In genomic region chr17:34655581-34655991, GRCm38 (mm10) we compare ENCODE assay signal across 8 mouse cellular contexts. TPM values are rescaled to one million over a fixed set of nuclear protein-coding genes. Genes with fewer than 3 reads are reported as not detected.
A peak's percentile ranks its signal among the peaks of the same experiment; 100 is the strongest.
DNase-seq lines count a peak whose midpoint lies in the region; ATAC-seq and TF ChIP-seq lines count a peak whose summit lies in the region.

No protein-coding gene starts in this region.

- peaks cover 37% of the 10 kb centered on the region for H3K4me1 ChIP-seq in midbrain, embryonic 10.5 days
- H3K4me1 ChIP-seq in midbrain, embryonic 11.5 days (ENCODE audit: control insufficient read depth, insufficient read depth, low read length), result 0 out of 2 replicates have a peak, but pooled peaks cover 3% of the 10 kb centered on the region
- peaks cover 35% of the 10 kb centered on the region for H3K4me1 ChIP-seq in heart, embryonic 12.5 days (replicated peaks)
- H3K4me1 ChIP-seq in kidney, embryonic 15.5 days, result peaks cover 31% of the 10 kb centered on the region
- no peaks in the 10 kb centered on the region; the same call in 1 of the 2 replicates for H3K4me1 ChIP-seq in stomach, postnatal 0 days (replicated peaks; ENCODE audit: control insufficient read depth, insufficient read depth)

- no peak overlapping the region for H3K4me3 ChIP-seq in midbrain, embryonic 10.5 days
- H3K4me3 ChIP-seq in midbrain, embryonic 11.5 days (ENCODE audit: low read depth, low read length), result no peak overlapping the region
- H3K4me3 ChIP-seq in heart, embryonic 12.5 days, result no peak overlapping the region
- H3K4me3 ChIP-seq in kidney, embryonic 15.5 days (replicated peaks), result no peak overlapping the region
- H3K4me3 ChIP-seq in stomach, postnatal 0 days (ENCODE audit: low read depth, low read length), result no peak overlapping the region

- H3K4me2 ChIP-seq in midbrain, embryonic 11.5 days, result no peak overlapping the region
- no peak overlapping the region for H3K4me2 ChIP-seq in heart, embryonic 12.5 days
- H3K4me2 ChIP-seq in kidney, embryonic 15.5 days, result no peak overlapping the region
- 0 out of 2 replicates have a peak overlapping the region, but pooled peaks have one; percentile 11 for H3K4me2 ChIP-seq in stomach, postnatal 0 days (replicated peaks; ENCODE audit: low read depth)

- H3K36me3 ChIP-seq in midbrain, embryonic 10.5 days, result peaks cover 52% of the 10 kb centered on the region
- peaks cover 9% of the 10 kb centered on the region for H3K36me3 ChIP-seq in midbrain, embryonic 11.5 days (ENCODE audit: control insufficient read depth, insufficient read depth, low read length)
- peaks cover 38% of the 10 kb centered on the region for H3K36me3 ChIP-seq in heart, embryonic 12.5 days
- H3K36me3 ChIP-seq in kidney, embryonic 15.5 days, result peaks cover 41% of the 10 kb centered on the region
- H3K36me3 ChIP-seq in stomach, postnatal 0 days (ENCODE audit: control insufficient read depth, insufficient read depth, low read length), result peaks cover 11% of the 10 kb centered on the region

- no peaks in the 10 kb centered on the region for H3K9me3 ChIP-seq in midbrain, embryonic 10.5 days (replicated peaks)
- H3K9me3 ChIP-seq in midbrain, embryonic 11.5 days (ENCODE audit: control insufficient read depth, low read length), result no peaks in the 10 kb centered on the region
- H3K9me3 ChIP-seq in heart, embryonic 12.5 days (replicated peaks), result no peaks in the 10 kb centered on the region
- no peaks in the 10 kb centered on the region for H3K9me3 ChIP-seq in kidney, embryonic 15.5 days (replicated peaks)
- H3K9me3 ChIP-seq in stomach, postnatal 0 days (ENCODE audit: control insufficient read depth, low read length), result no peaks in the 10 kb centered on the region

- no peak for ATAC-seq in midbrain, embryonic 11.5 days (ENCODE audit: low FRiP score)
- peak; percentile 80 for ATAC-seq in heart, embryonic 12.5 days (ENCODE audit: insufficient number of reproducible peaks, low FRiP score)
- ATAC-seq in kidney, embryonic 15.5 days (replicated peaks; ENCODE audit: low FRiP score), result peak; percentile 82
- ATAC-seq in stomach, postnatal 0 days (ENCODE audit: low FRiP score, low TSS enrichment), result peak; percentile 82

- H3K9ac ChIP-seq in midbrain, embryonic 11.5 days (ENCODE audit: low read length), result no peak overlapping the region
- H3K9ac ChIP-seq in heart, embryonic 12.5 days, result 0 out of 2 replicates have a peak overlapping the region, but pooled peaks have one; percentile 28
- no peak overlapping the region for H3K9ac ChIP-seq in kidney, embryonic 15.5 days
- H3K9ac ChIP-seq in stomach, postnatal 0 days (ENCODE audit: low read length), result peak overlapping the region; percentile 23; the same call in 1 of the 2 replicates

- TF ChIP-seq EP300 in stomach, postnatal 0 days (optimal IDR thresholded peaks at IDR 0.05), result no peak

- no peak for DNase-seq in midbrain, embryonic 10.5 days (ENCODE audit: low spot score)
- DNase-seq in midbrain, embryonic 11.5 days (ENCODE audit: low spot score, missing footprints), result no peak
- DNase-seq in cerebellum, postnatal 36 days, result peak; percentile 33 to 38
- DNase-seq in lung, postnatal 10 days, result peak; percentile 95
- DNase-seq in stomach, postnatal 0 days (ENCODE audit: low spot score), result peak; percentile 78
- no peak for DNase-seq in spleen, postnatal 4 days (ENCODE audit: low spot score in 2 of 2)

- H3K27me3 ChIP-seq in midbrain, embryonic 10.5 days (ENCODE audit: low read depth, poor library complexity, severe bottlenecking), result peaks cover 21% of the 10 kb centered on the region
- H3K27me3 ChIP-seq in midbrain, embryonic 11.5 days (ENCODE audit: control insufficient read depth, insufficient read depth, low read length), result no peaks in the 10 kb centered on the region
- H3K27me3 ChIP-seq in heart, embryonic 12.5 days (replicated peaks), result peaks cover 21% of the 10 kb centered on the region
- peaks cover 30% of the 10 kb centered on the region for H3K27me3 ChIP-seq in kidney, embryonic 15.5 days
- peaks cover 2% of the 10 kb centered on the region; the same call in 1 of the 2 replicates for H3K27me3 ChIP-seq in stomach, postnatal 0 days (ENCODE audit: control insufficient read depth, insufficient read depth, low read length)

- 73% methylated on average over 4 of the region's 4 CpGs for WGBS in midbrain, embryonic 10.5 days
- 68% methylated on average over 4 of the region's 4 CpGs for WGBS in midbrain, embryonic 11.5 days
- 38% methylated on average over 4 of the region's 4 CpGs for WGBS in heart, embryonic 12.5 days
- WGBS in kidney, embryonic 15.5 days, result 45% methylated on average over 4 of the region's 4 CpGs
- WGBS in stomach, postnatal 0 days, result 21% methylated on average over 3 of the region's 4 CpGs

- H3K27ac ChIP-seq in midbrain, embryonic 10.5 days (replicated peaks), result peak overlapping the region; percentile 3; the same call in 1 of the 2 replicates
- H3K27ac ChIP-seq in midbrain, embryonic 11.5 days (ENCODE audit: low read depth, low read length), result no peak overlapping the region
- peak overlapping the region; percentile 52 for H3K27ac ChIP-seq in heart, embryonic 12.5 days (ENCODE audit: poor library complexity, severe bottlenecking)
- H3K27ac ChIP-seq in kidney, embryonic 15.5 days, result peak overlapping the region; percentile 54
- H3K27ac ChIP-seq in stomach, postnatal 0 days (replicated peaks), result peak overlapping the region; percentile 86

- TF ChIP-seq CTCF in stomach, postnatal 0 days (IDR thresholded peaks at IDR 0.05; ENCODE audit: low read depth), result peak; percentile 68

RNA-seq across cellular contexts. Expression of gene Atf6b, which starts 8.6 kb away (rescaled TPM):
- polyA plus RNA-seq in midbrain, embryonic 10.5 days (2016; fragmentation: Nextera tagmentation; extraction: Ambion mirVana), result 111 and 123 TPM in 2 replicates
- 68.2 and 77.6 TPM in 2 replicates for polyA plus RNA-seq in midbrain, embryonic 11.5 days (2014; fragmentation: Nextera tagmentation; extraction: Ambion mirVana)
- 63.2 and 67.0 TPM in 2 replicates for polyA plus RNA-seq in heart, embryonic 12.5 days (2016; fragmentation: Nextera tagmentation; extraction: Ambion mirVana)
- 86.2 and 98.2 TPM in 2 replicates for polyA plus RNA-seq in kidney, embryonic 15.5 days (2015; fragmentation: Nextera tagmentation; extraction: Ambion mirVana)
- 35.4 and 39.3 TPM in 2 replicates for polyA plus RNA-seq in stomach, postnatal 0 days (2015; fragmentation: Nextera tagmentation; extraction: Ambion mirVana)

RNA-seq across cellular contexts. Expression of gene Fkbpl, which starts 11.0 kb away (rescaled TPM):
- polyA plus RNA-seq in midbrain, embryonic 10.5 days (2016; fragmentation: Nextera tagmentation; extraction: Ambion mirVana), result 16.8 and 18.9 TPM in 2 replicates
- 14.4 and 15.1 TPM in 2 replicates for polyA plus RNA-seq in midbrain, embryonic 11.5 days (2014; fragmentation: Nextera tagmentation; extraction: Ambion mirVana)
- polyA plus RNA-seq in heart, embryonic 12.5 days (2016; fragmentation: Nextera tagmentation; extraction: Ambion mirVana), result 10.2 and 11.1 TPM in 2 replicates
- polyA plus RNA-seq in kidney, embryonic 15.5 days (2015; fragmentation: Nextera tagmentation; extraction: Ambion mirVana), result 17.2 and 18.4 TPM in 2 replicates
- 12.4 and 12.8 TPM in 2 replicates for polyA plus RNA-seq in stomach, postnatal 0 days (2015; fragmentation: Nextera tagmentation; extraction: Ambion mirVana)

RNA-seq across cellular contexts. Expression of gene Tnxb, which starts 14.7 kb away (rescaled TPM):
- not detected in 2 replicates for polyA plus RNA-seq in midbrain, embryonic 10.5 days (2016; fragmentation: Nextera tagmentation; extraction: Ambion mirVana)
- 0.03 and 0.05 TPM in 2 replicates for polyA plus RNA-seq in midbrain, embryonic 11.5 days (2014; fragmentation: Nextera tagmentation; extraction: Ambion mirVana)
- polyA plus RNA-seq in heart, embryonic 12.5 days (2016; fragmentation: Nextera tagmentation; extraction: Ambion mirVana), result 0.77 and 0.98 TPM in 2 replicates
- polyA plus RNA-seq in kidney, embryonic 15.5 days (2015; fragmentation: Nextera tagmentation; extraction: Ambion mirVana), result 0.35 and 0.75 TPM in 2 replicates
- 1.9 and 2.4 TPM in 2 replicates for polyA plus RNA-seq in stomach, postnatal 0 days (2015; fragmentation: Nextera tagmentation; extraction: Ambion mirVana)

RNA-seq across cellular contexts. Expression of gene Prrt1, which starts 26.3 kb away (rescaled TPM):
- 0.54 and 1.2 TPM in 2 replicates for polyA plus RNA-seq in midbrain, embryonic 10.5 days (2016; fragmentation: Nextera tagmentation; extraction: Ambion mirVana)
- polyA plus RNA-seq in midbrain, embryonic 11.5 days (2014; fragmentation: Nextera tagmentation; extraction: Ambion mirVana), result 1.8 and 2.4 TPM in 2 replicates
- 0.17 TPM in 1 of 2 replicates, not detected in the other for polyA plus RNA-seq in heart, embryonic 12.5 days (2016; fragmentation: Nextera tagmentation; extraction: Ambion mirVana)
- 0.24 and 0.35 TPM in 2 replicates for polyA plus RNA-seq in kidney, embryonic 15.5 days (2015; fragmentation: Nextera tagmentation; extraction: Ambion mirVana)
- 0.44 and 0.67 TPM in 2 replicates for polyA plus RNA-seq in stomach, postnatal 0 days (2015; fragmentation: Nextera tagmentation; extraction: Ambion mirVana)

RNA-seq across cellular contexts. Expression of gene Ppt2, which starts 27.3 kb away (rescaled TPM):
- polyA plus RNA-seq in midbrain, embryonic 10.5 days (2016; fragmentation: Nextera tagmentation; extraction: Ambion mirVana), result 22.5 and 23.6 TPM in 2 replicates
- polyA plus RNA-seq in midbrain, embryonic 11.5 days (2014; fragmentation: Nextera tagmentation; extraction: Ambion mirVana), result 25.8 and 26.4 TPM in 2 replicates
- polyA plus RNA-seq in heart, embryonic 12.5 days (2016; fragmentation: Nextera tagmentation; extraction: Ambion mirVana), result 28.9 TPM in 2 replicates
- 36.5 and 39.1 TPM in 2 replicates for polyA plus RNA-seq in kidney, embryonic 15.5 days (2015; fragmentation: Nextera tagmentation; extraction: Ambion mirVana)
- polyA plus RNA-seq in stomach, postnatal 0 days (2015; fragmentation: Nextera tagmentation; extraction: Ambion mirVana), result 16.5 and 18.7 TPM in 2 replicates

Comparison
In these comparisons a context has a peak if more than half of its experiments do, and no peak if none do; other contexts are left out.
1. DNase-seq: peak in cerebellum, postnatal 36 days (2 of 2), lung, postnatal 10 days (single experiment) and stomach, postnatal 0 days (single experiment); none in midbrain, embryonic 10.5 days (single experiment), midbrain, embryonic 11.5 days (single experiment) and spleen, postnatal 4 days (0 of 2).
2. H3K9ac ChIP-seq: peak in heart, embryonic 12.5 days (single experiment) and stomach, postnatal 0 days (single experiment); none in midbrain, embryonic 11.5 days (single experiment) and kidney, embryonic 15.5 days (single experiment).